Mouse (Mus musculus): ENCODE measurements around the gene Rbm5.

Gene Rbm5

GRCm38 (mm10) chr9:107734567-107734971, 36.2 kb downstream of the Rbm5 start:
- DNase-seq (ENCODE audit: low read depth, low spot score) = no peak

- no peak for DNase-seq (ENCODE audit: low read depth, low spot score)
Measured at GRCm38 (mm10) chr9:107729709-107730108, 41.1 kb downstream of the Rbm5 start.

GRCm38 (mm10) chr9:107728919-107729670, 41.7 kb downstream of the Rbm5 start:
- DNase-seq (ENCODE audit: low read depth, low spot score) = peak; percentile 46

GRCm38 (mm10) chr9:107727041-107727440, 43.8 kb downstream of the Rbm5 start:
- DNase-seq (ENCODE audit: low read depth, low spot score) = no peak

GRCm38 (mm10) chr9:107724796-107725195, 46.0 kb downstream of the Rbm5 start:
- no peak for DNase-seq (ENCODE audit: low read depth, low spot score)

GRCm38 (mm10) chr9:107723794-107724531, 46.8 kb downstream of the Rbm5 start:
- DNase-seq (ENCODE audit: low read depth, low spot score) = peak; percentile 44

- no peak for DNase-seq (ENCODE audit: low read depth, low spot score)
Measured at GRCm38 (mm10) chr9:107723292-107723691, 47.5 kb downstream of the Rbm5 start.

GRCm38 (mm10) chr9:107718781-107719540, 51.8 kb downstream of the Rbm5 start:
- no peak for DNase-seq (ENCODE audit: low read depth, low spot score)

GRCm38 (mm10) chr9:107716951-107717350, 53.8 kb downstream of the Rbm5 start:
- peak; percentile 68 for DNase-seq (ENCODE audit: low read depth, low spot score)

GRCm38 (mm10) chr9:107715632-107716031, 55.2 kb downstream of the Rbm5 start:
- DNase-seq (ENCODE audit: low read depth, low spot score) = no peak

GRCm38 (mm10) chr9:107714221-107714952, 56.4 kb downstream of the Rbm5 start:
- peak; percentile 88 for DNase-seq (ENCODE audit: low read depth, low spot score)

GRCm38 (mm10) chr9:107709697-107710483, 60.9 kb downstream of the Rbm5 start, which contains the start of gene Sema3f:
Gene Sema3f (minus strand): TSS chr9:107710475.
- peak; percentile 54 for DNase-seq (ENCODE audit: low read depth, low spot score)

- no peak for DNase-seq (ENCODE audit: low read depth, low spot score)
Measured at GRCm38 (mm10) chr9:107709096-107709696, 61.6 kb downstream of the Rbm5 start.

GRCm38 (mm10) chr9:107708439-107709095, 62.2 kb downstream of the Rbm5 start:
- no peak for DNase-seq (ENCODE audit: low read depth, low spot score)

GRCm38 (mm10) chr9:107707701-107708438, 62.9 kb downstream of the Rbm5 start:
- DNase-seq (ENCODE audit: low read depth, low spot score) = no peak

- no peak for DNase-seq (ENCODE audit: low read depth, low spot score)
Measured at GRCm38 (mm10) chr9:107706781-107707211, 64.0 kb downstream of the Rbm5 start.

GRCm38 (mm10) chr9:107703337-107704122, 67.3 kb downstream of the Rbm5 start:
- DNase-seq (ENCODE audit: low read depth, low spot score) = peak; percentile 80

GRCm38 (mm10) chr9:107702606-107703185, 68.1 kb downstream of the Rbm5 start:
- no peak for DNase-seq (ENCODE audit: low read depth, low spot score)

Data from 3T3-L1 (cell line).